Mouse (Mus musculus) megakaryocyte, embryonic 14.5 days (primary cell): ENCODE data around the gene Ccnd3.

Source experiments
- FLI1 ChIP-seq: IDR thresholded peaks from 2 replicates; pipeline ENCODE4 v1.6.1; 2012; ENCODE audit warnings: low read length, inconsistent platforms, mixed read lengths
- GATA1 ChIP-seq: IDR thresholded peaks from 3 replicates; pipeline ENCODE4 v1.6.1; 2012; ENCODE audit warnings: mixed read lengths, low read length, inconsistent platforms, borderline replicate concordance

- TF ChIP-seq GATA1 = no peak
- no peak for TF ChIP-seq FLI1
Measured at GRCm38 (mm10) chr17:47533691-47534090, 28.8 kb downstream of the Ccnd3 start.
